Mouse (Mus musculus) left cerebral cortex, adult 18-20 months (tissue): Measurements from ENCODE around the gene Olfr635. TPM values are rescaled to one million over a fixed set of nuclear protein-coding genes. Genes with fewer than 3 reads are reported as not detected.
"Not testable (repeated sequence)": the region's sequence is repeated elsewhere in the genome, so short reads cannot be mapped to it uniquely, and the experiment has no call there.

Experiments
- DNase-seq, 2 experiments: peaks; one replicate each; pipeline ENCODE4 v3.0.0; 2021 to 2022; ENCODE audit warnings: low spot score in 2 of 2, mixed read lengths in 1 of 2
- long read RNA-seq, 2 experiments: library from polyadenylated mRNA; stranded (forward); transcript quantifications; one replicate each; pipeline ENCODE4 v2.0.0; 2021
- total RNA-seq, 2 experiments: library from RNA; stranded (reverse); gene quantifications; 2 replicates each; pipeline ENCODE4 v1.2.3; 2021

Gene Olfr635
- total RNA-seq, result under 1 TPM in 1 of 2 experiments, not detected in 1; 0.05 TPM
- long read RNA-seq, experiment 1, result 0 reads
- long read RNA-seq, experiment 2, result 0 reads

DNA sequence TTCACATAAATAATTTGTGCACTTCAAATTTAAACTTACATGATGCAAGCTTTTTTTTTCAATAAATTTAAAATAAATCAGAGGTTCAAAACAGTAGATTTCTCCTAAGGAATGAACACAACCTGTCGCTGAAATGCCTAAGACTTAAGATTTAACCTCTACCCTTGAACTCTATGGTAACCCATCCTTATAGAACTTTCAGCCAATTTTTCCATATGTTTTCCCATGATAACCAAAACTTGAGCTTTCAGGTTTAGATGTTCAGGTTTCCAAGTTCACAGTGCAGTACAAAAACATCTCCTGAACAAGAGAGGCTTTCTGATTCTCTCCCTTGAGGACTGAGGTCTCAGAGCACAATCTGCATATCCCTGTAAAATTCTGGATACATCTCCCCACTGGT lies at the start of gene Olfr635:
Gene Olfr635, plus strand, starts transcription at position 301 of the 400 bp plus-strand sequence.
- DNase-seq, result no peak

DNA sequence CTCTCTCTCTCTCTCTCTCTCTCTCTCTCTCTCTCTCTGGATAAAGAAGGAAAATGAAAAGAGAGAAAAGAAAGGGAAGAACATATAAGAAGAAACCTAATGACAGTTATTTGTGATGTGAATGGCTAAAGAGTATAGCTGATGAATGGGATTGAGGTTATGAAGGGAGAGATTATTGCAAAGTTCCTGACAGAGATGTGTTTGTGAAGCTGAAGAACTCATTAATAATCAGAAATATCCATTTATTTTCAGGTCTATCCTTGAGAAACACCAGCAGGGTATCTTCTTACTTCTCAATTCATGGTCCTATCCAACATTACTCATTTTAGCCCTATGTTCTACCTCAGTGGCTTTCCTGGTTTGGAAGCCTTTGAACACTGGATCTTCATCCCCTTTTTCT lies 42.4 kb upstream of the Olfr635 start, which contains the start of gene Olfr631:
Gene Olfr631, plus strand, starts transcription at position 301 of the 400 bp plus-strand sequence.
- DNase-seq, result no peak

DNA sequence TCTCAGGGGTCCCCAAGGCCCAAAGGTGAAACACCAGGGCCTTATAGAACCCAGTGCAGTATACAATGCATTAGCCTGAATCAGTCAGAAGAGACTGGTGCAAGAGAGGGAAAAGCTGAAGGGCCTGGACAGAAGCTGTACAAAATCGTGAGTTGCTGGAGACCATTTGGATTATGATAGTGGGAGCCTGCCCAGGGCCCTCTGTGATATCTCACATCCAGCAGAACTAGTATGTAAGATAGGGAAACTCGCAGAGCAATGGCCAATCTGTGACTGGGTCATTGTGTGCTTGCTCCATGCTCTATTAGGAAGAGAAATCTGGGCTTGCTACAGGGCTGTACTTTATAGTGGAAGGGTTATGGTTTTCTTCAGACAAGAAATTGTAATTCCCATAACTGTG lies 36.7 kb upstream of the Olfr635 start, which contains the start of gene Olfr632:
Gene Olfr632, plus strand, starts transcription at position 84 of the 400 bp plus-strand sequence.
- no peak for DNase-seq

DNA sequence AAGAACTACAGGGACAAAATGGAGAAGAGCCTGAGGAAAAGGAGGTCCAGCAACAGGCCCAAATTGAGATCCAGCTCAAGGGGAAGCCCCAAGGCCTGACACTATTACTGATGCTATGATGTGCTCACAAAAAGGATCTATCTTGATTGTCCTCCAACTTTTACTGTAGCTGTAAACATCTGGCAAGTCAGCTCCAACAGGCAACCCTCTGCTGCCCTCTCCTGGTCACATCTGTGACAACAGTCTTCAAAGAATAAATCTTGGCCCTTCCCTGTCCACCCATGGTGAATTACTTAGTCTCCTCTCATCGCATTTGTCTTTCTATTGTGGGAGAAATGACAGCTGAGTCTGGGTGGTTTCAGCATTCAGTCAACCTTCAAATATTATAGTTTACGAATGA lies 28.2 kb upstream of the Olfr635 start:
- DNase-seq, result peak; percentile 3 to 19

DNA sequence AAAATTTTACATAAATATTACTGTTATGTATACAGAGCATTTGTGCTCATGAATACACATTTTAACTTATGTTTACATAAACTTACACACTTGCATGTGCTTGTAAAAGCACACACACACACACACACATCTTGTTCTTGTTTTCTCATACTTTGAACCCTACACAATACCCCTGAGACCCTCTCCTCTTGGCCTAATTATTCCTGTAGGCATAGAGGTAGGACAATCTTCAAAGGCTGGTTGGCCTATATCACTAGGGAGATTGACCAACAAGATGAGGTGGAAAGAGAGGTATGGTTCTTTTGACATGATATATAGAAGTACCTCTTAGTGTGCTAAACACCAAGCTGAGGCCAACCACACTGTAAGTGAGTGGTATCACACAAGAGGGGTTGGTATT lies 26.8 kb upstream of the Olfr635 start, which contains the start of gene Olfr633:
Gene Olfr633, plus strand, starts transcription at position 301 of the 400 bp plus-strand sequence.
- DNase-seq, result no peak

DNA sequence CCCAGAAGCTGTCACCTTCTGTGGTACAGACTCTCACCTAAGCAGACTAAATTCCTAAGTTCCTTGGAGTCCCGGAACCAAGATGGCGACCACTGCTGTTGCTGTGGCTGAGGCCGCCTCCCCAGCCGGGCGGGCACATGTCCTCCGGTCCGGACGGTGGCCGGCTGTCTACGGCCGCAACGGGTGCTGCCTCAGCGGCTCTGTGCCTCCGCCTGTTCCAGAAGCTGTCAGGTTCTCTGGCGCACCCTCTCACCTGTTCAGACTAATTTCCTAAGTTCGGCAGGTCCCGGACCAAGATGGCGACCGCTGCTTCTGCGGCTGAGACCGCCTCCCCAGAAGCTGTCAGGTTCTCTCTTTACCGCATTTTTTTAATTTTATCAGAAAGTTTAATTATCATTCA lies 4.1 kb upstream of the Olfr635 start:
- DNase-seq, result not testable (repeated sequence)

DNA sequence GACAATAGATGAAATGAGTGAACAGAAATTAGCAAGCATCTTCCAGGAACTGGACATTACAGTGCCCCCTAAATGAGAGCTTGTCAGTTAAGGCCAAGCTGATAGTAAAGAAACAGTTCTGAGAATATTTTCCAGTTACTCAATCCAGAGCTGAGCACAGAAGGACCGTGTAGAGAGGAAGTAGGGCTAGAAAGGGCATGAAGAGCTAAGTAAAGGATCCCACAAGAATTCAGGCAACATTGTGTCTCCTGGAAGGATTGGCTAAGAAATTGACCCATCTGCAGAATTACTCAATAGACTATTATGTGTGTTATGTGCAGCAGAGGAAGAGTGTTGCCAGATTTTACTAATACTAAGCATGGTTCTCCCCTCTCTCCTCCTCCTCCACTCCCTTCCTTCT lies 830 bp downstream of the Olfr635 start:
- DNase-seq, result no peak

DNA sequence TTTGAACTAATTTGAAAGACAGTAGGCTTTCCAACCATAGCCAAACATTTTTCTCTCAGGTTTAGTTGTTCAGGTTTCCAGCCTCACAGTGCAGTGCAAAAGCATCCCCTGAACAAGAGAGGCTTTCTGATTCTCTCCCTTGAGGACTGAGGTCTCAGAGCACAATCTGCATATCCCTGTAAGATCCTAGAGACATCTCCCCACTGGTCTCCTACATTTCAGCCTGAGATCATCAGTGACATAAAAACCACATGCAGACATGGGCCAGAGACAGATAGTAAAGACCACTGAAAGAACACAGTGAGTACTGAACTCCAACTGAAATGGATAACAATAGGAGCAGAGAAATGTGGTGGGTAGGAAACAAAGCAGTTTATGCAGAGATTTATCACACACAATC lies 27.5 kb downstream of the Olfr635 start, which contains the start of gene Olfr638:
Gene Olfr638, plus strand, starts transcription at position 301 of the 400 bp plus-strand sequence.
- DNase-seq, result no peak

DNA sequence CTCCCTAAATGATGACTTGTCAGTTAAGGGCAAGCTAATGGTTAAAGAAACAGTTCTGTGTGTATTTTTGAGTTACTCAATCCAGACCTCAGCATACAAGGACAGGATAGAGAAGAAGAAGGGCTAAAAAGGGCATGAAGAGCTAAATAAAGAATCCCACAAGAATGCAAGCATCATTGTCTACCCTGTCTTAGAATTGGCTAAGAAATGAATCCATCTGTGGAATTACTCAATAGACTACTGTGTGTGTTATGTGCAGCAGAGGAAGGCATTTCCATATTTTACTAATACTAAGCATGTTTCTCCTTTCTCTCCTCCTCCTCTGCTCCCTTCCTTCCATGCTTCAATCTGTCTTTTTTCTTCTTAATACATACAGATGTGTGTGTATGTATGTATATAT lies 28.2 kb downstream of the Olfr635 start:
- no peak for DNase-seq

DNA sequence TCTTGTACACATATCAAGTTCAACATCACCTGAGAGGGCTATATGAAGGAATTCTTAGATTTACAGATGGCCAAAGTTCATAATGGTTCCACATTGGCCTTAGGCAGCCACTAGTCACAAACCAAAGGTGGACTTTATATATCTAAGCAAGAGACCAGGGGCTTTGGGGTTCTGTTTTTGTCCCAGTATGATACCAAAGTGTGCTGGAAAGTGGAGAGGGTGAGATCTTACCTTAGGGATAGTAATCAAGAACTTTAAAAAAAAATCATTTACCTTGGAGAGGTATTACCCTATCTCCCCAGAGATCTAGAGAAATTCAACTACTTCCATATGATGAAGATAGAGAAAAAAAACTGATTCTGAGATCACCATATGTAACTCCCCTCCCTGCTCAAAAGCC lies 46.3 kb downstream of the Olfr635 start, which contains the start of gene Olfr639:
Gene Olfr639, minus strand, starts transcription at position 101 of the 400 bp plus-strand sequence.
- no peak for DNase-seq

DNA sequence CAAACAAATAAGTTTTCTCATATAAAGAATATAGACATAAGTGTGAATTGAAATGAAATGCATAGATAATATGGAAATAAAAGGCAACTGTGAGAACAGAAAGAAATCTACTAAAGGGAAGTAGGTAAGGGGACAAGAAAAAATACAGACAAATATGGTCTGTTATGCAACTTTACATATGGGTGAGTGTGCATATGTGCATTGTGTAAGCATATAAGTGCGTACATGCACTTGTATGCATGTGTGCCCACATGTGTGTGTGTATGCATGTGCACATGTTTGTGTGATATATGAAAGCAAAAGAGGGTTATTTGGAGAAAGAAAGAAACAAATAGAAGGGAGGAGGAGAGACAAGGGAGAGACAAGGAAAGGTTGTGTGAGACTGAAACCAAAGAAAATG lies 48.0 kb downstream of the Olfr635 start:
- no peak for DNase-seq

DNA sequence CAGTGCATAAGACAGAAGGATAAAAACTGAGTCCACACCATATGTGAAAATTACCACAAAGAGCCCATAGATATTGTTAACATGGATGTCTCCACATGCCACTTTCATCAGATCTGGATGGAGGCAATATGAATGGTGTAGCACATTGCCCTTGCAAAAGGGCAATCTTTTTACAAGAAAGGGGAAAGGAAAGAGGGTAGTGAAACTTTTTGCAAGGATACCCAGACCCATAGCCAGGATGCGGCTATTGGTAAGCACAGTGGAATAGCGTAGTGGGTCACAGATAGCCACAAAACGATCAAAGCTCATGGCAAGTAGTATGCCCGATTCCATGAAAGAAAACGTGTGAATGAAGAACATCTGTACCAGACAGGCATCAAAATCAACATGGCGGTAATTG lies 50.7 kb downstream of the Olfr635 start:
- DNase-seq, result no peak

DNA sequence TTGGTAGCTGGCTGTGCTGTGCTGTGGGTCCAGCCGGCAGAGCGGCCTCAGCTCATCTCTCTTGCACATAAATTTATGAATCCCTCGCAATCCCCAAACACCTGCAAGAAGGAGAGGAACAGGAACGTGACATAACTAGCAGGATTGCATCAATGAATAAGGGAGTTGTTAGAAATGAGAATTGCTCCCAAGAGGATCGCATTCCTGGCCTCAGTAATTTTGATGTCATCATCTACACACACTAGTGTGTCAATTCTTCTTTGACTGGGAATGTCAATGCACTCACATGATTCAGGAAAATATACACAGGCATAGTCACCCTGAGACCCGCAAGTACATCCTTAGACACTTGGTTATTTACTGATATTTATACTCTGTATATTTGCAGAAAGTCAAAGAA lies 54.5 kb downstream of the Olfr635 start, which contains the start of gene Olfr640:
Gene Olfr640, minus strand, starts transcription at position 101 of the 400 bp plus-strand sequence.
- no peak for DNase-seq

DNA sequence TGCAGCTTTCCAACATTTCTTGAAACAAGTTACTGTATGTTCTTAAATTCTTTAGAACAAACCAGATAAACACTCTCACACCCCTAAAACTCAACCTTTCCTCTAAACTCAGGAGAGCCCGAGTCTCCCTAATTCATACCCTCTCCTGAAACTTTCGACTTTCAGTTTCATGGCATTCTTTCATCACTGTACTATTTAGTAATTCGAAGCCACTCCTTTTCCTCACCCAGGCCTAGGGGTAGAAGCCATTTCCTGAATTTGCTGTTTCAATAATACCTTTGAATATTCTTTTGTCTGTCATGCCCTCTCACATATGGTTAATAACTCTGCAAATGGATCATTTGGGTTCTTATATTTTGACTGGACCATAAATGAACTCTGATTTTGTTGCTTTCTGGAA lies 56.0 kb downstream of the Olfr635 start:
- DNase-seq, result no peak

DNA sequence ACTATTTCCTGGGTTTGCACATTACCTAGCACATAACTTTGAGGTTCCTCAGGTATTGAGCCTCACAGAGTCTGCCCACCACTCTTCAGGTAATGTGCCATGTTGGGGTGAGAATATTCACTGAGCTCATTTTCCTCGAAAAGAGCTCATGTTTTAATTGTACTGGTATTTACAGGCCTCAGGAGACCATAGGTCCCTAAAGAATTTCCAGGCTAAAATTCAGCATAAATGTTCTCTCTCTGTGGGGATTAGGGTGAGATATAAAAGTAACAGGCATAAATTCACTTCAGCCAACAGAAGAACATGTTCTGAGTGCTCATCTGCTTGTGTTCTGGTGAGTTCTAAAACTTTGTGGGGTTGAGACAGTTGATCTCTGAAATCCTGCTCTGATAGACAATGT lies 64.2 kb downstream of the Olfr635 start, which contains the start of gene Olfr641:
Gene Olfr641, plus strand, starts transcription at position 301 of the 400 bp plus-strand sequence.
- DNase-seq, result no peak

Other genes with a start within 250 kb of the Olfr635 start
- gene Olfr628, start 240.8 kb upstream of the Olfr635 start, total RNA-seq, result not detected
- gene Olfr629, start 226.2 kb upstream of the Olfr635 start, total RNA-seq, result not detected
- gene Olfr630, start 213.8 kb upstream of the Olfr635 start, total RNA-seq, result not detected
- not detected for gene Olfr69, start 199.6 kb upstream of the Olfr635 start, total RNA-seq
- gene Olfr68, start 191.5 kb upstream of the Olfr635 start, total RNA-seq, result not detected
- gene Olfr67, start 179.3 kb upstream of the Olfr635 start, total RNA-seq, result not detected
- 10 to 100 TPM; 40.8 to 52.6 TPM for gene Hbb-bt, start 157.2 kb upstream of the Olfr635 start, total RNA-seq
- 100 to 1,000 TPM; 337 to 460 TPM for gene Hbb-bs, start 143.1 kb upstream of the Olfr635 start, total RNA-seq
- not detected for gene Hbb-bh2, start 130.6 kb upstream of the Olfr635 start, total RNA-seq
- not detected for gene Hbb-bh1, start 128.0 kb upstream of the Olfr635 start, total RNA-seq
- gene Hbb-y, start 117.9 kb upstream of the Olfr635 start, total RNA-seq, result not detected
- not detected for gene Olfr66, start 84.9 kb upstream of the Olfr635 start, total RNA-seq
- not detected for gene Olfr64, start 76.7 kb upstream of the Olfr635 start, total RNA-seq
- not detected for gene Olfr65, start 67.7 kb upstream of the Olfr635 start, total RNA-seq
- gene Olfr631, start 42.3 kb upstream of the Olfr635 start, total RNA-seq, result not detected
- not detected for gene Olfr632, start 36.8 kb upstream of the Olfr635 start, total RNA-seq
- gene Olfr633, start 26.7 kb upstream of the Olfr635 start, total RNA-seq, result not detected
- not detected for gene Olfr638, start 27.6 kb downstream of the Olfr635 start, total RNA-seq
- under 1 TPM; 0.07 to 0.09 TPM for gene Olfr639, start 46.2 kb downstream of the Olfr635 start, total RNA-seq
- gene Olfr640, start 54.4 kb downstream of the Olfr635 start, total RNA-seq, result not detected
- gene Olfr641, start 64.3 kb downstream of the Olfr635 start, total RNA-seq, result not detected
- not detected for gene Olfr642, start 81.5 kb downstream of the Olfr635 start, total RNA-seq
- gene 4930516K23Rik, start 90.3 kb downstream of the Olfr635 start, total RNA-seq, result not detected
- not detected for gene Olfr644, start 100.7 kb downstream of the Olfr635 start, total RNA-seq
- gene Olfr645, start 114.3 kb downstream of the Olfr635 start, total RNA-seq, result not detected
- gene Olfr646, start 133.7 kb downstream of the Olfr635 start, total RNA-seq, result not detected
- gene Ubqln5, start 158.7 kb downstream of the Olfr635 start, total RNA-seq, result not detected
- not detected for gene Olfr643, start 166.3 kb downstream of the Olfr635 start, total RNA-seq
- gene Ubqln3, start 172.1 kb downstream of the Olfr635 start, total RNA-seq, result not detected
- gene Ubqlnl, start 179.4 kb downstream of the Olfr635 start, total RNA-seq, result not detected
- gene Olfm5, start 193.7 kb downstream of the Olfr635 start, total RNA-seq, result not detected
- gene Olfr648, start 212.2 kb downstream of the Olfr635 start, total RNA-seq, result under 1 TPM; 0.21 to 0.26 TPM
- not detected for gene Olfr649, start 224.8 kb downstream of the Olfr635 start, total RNA-seq
- gene Trim6, start 247.6 kb downstream of the Olfr635 start, total RNA-seq, result not detected